Mouse (Mus musculus) embryonic facial prominence, embryonic 12.5 days (tissue): ENCODE measurements around the gene Crebbp. TPM values are rescaled to one million over a fixed set of nuclear protein-coding genes. Genes with fewer than 3 reads are reported as not detected.
A peak's percentile ranks its signal among the peaks of the same experiment; 100 is the strongest.
"Not testable (repeated sequence)": the region's sequence is repeated elsewhere in the genome, so short reads cannot be mapped to it uniquely, and the experiment has no call there.

Experiments
- ATAC-seq: fragments of 200-750 bp; cut with Nextera tagmentation; 2 replicates; pipeline ENCODE4 v1.8.0; 2017; ENCODE audit not compliant: insufficient number of reproducible peaks, insufficient read depth, low FRiP score, low TSS enrichment
- H3K27ac ChIP-seq: fragments of 300-500 bp; sonication (generic); 2 replicates; pipeline ENCODE4 v1.5.1; 2016; ENCODE audit warnings: mild to moderate bottlenecking
- H3K27me3 ChIP-seq: fragments of 300-500 bp; sonication (generic); 2 replicates; pipeline ENCODE4 v1.6.1; 2016; ENCODE audit warnings: mild to moderate bottlenecking, moderate library complexity
- H3K36me3 ChIP-seq: fragments of 300-500 bp; sonication (generic); 2 replicates; pipeline ENCODE4 v1.6.1; 2016; ENCODE audit warnings: mild to moderate bottlenecking
- H3K4me1 ChIP-seq: fragments of 300-500 bp; sonication (generic); 2 replicates; pipeline ENCODE4 v1.6.1; 2016
- H3K4me2 ChIP-seq: fragments of 300-500 bp; sonication (generic); replicated peaks from 2 replicates; pipeline ENCODE4 v1.6.1; 2016; ENCODE audit warnings: mild to moderate bottlenecking, moderate library complexity
- H3K4me3 ChIP-seq: fragments of 300-500 bp; sonication (generic); 2 replicates; pipeline ENCODE4 v1.5.1; 2016; ENCODE audit warnings: mild to moderate bottlenecking
- H3K9ac ChIP-seq: fragments of 300-500 bp; sonication (generic); 2 replicates; pipeline ENCODE4 v1.6.1; 2016; ENCODE audit warnings: mild to moderate bottlenecking, moderate library complexity
- H3K9me3 ChIP-seq: fragments of 300-500 bp; sonication (generic); 2 replicates; pipeline ENCODE4 v1.6.1; 2016; ENCODE audit warnings: mild to moderate bottlenecking, moderate library complexity
- WGBS: fragments of 180-500 bp; shearing (Covaris S2); methylation state at CpG from one replicate; pipeline ENCODE4 v1.1.7; 2016; 5-methylcytosine and 5-hydroxymethylcytosine counted together
- polyA plus RNA-seq: library from polyadenylated mRNA; unstranded; fragments of >200 nt; fragmentation: Nextera tagmentation; extraction: Ambion mirVana; gene quantifications from 2 replicates; pipeline ENCODE4 v1.2.1, GENCODE M21; 2016

The Crebbp gene
- 41.5 and 42.2 TPM in 2 replicates for polyA plus RNA-seq

DNA sequence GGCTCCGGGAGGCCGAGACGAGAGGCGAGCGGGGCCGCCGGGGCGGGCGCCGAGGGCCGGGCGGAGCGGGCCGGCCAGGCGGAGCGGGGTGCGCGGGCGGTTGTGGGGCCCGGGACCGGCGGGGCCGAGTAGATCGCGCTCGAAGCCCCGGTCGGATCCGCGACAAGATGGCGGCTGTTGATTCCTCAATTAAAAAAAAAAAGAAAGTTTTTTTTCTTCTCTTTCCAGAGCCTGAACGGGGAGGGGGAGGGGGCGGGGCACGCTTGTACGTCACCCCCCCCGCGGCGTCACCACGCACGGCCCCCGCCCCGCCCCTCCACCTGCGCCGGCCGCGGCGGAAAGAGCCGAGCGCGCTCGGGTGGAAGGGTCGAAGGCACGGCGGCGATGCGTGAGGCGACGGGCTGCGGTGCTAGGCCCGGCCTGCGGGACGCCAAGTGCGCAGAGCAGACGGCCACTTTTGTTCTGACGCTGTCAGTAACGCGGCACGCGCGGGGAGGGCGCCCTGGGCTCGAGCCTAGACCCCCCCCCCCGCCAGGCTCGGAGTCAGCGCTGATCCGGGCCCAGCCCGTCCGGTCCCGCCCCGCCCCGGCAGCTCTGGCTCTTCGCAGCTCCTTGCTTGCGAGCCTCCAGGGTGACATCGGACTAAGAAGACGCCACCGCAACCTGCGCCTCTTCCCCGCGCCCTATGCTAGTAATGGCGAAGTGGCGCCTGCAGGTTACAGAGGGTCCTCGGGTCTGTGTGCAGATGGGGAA is at the start of gene Crebbp:
Crebbp (minus strand) TSS at position 199 of the 753 bp plus-strand sequence.
- ATAC-seq: peak; percentile 80
- Histone ChIP-seq H3K36me3 (no peaks in the 10 kb centered on the region), H3K9ac (peak within 1 kb of the TSS; percentile 93), H3K4me1 (peaks cover 14% of the 10 kb centered on the region), H3K4me3 (peak within 1 kb of the TSS; percentile 98), H3K4me2 (peak within 1 kb of the TSS; percentile 88), H3K27ac (peak within 1 kb of the TSS; percentile 97), H3K27me3 (peaks cover 13% of the 10 kb centered on the region; the same call in 1 of the 2 replicates), H3K9me3 (no peaks in the 10 kb centered on the region)
- 1% methylated on average over 82 of the region's 92 CpGs for WGBS

DNA sequence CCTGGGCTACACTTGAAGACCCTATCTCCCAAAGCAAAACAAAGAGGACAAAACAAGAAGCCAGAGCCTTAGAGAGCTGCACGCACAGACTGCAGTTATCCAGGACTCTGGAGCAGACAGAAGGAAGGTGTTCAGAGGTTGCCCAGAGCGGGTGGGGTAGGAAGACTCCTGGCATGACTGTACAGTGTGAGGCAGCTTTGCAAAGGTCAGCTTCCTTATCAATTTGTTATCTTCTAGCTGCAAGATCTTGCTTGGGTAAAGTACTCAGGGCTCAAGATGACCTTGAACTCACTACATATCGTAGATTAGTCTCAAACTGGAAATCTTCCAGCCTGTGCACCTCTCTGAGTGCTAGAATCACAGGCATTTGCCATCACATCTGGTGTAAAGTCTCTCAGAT is 49.7 kb upstream of the Crebbp start:
- WGBS: 84% methylated on average over 3 of the region's 3 CpGs
- ATAC-seq: no peak
- Histone ChIP-seq H3K9ac (no peak overlapping the region), H3K4me3 (no peak overlapping the region), H3K4me2 (no peak overlapping the region), H3K27me3 (peaks cover 5% of the 10 kb centered on the region; the same call in 1 of the 2 replicates), H3K4me1 (0 out of 2 replicates have a peak, but pooled peaks cover 2% of the 10 kb centered on the region), H3K36me3 (no peaks in the 10 kb centered on the region), H3K27ac (no peak overlapping the region), H3K9me3 (no peaks in the 10 kb centered on the region)

DNA sequence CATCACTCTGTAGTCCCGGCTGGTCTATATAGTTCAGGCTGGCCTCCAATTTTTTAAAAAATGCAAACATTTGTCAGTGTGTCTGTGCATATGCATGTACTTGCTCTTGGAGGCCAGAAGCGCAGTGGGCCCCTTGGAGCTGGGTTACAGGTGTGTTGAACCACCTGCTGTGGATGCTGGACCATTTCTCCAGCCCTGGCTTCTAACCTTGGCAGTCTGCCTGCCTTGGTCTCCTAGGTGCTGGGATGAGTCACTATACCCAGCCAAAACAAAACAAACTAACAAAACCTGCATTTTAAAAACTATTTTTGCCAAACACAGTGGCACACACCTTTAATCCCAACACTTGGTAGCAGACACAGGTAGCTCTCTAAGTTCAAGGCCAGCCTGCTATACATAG is 43.7 kb upstream of the Crebbp start:
- no peak for ATAC-seq
- Histone ChIP-seq H3K4me1 (no peaks in the 10 kb centered on the region), H3K27ac (no peak overlapping the region), H3K4me3 (no peak overlapping the region), H3K9me3 (no peaks in the 10 kb centered on the region), H3K36me3 (no peaks in the 10 kb centered on the region), H3K27me3 (no peaks in the 10 kb centered on the region), H3K9ac (no peak overlapping the region), H3K4me2 (no peak overlapping the region)
- WGBS: 88% methylated on average over 2 of the region's 2 CpGs

DNA sequence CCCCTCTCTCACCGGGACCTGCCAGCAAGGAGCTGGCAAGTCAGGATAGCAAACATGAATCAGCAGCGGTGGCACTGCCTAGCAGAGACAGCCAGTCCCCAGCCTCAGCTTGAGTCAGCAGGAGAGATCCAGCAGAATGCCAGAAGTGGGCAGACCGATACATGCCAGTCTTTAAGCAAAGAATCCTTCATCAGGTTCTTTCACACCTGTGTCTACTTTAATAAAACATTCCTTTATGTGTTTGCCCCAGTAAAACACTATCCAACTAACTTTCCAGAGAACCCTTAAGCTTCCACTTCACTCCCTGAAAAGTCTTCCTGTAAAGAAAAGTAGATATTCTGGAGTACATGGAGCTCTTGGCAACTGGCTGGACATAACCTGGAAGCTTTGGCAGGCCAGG is 35.0 kb upstream of the Crebbp start:
- 84% methylated on average over 3 of the region's 3 CpGs for WGBS
- ATAC-seq: no peak
- H3K27ac ChIP-seq: no peak overlapping the region
- H3K4me1 ChIP-seq: no peaks in the 10 kb centered on the region
- no peaks in the 10 kb centered on the region for H3K36me3 ChIP-seq
- H3K27me3 ChIP-seq: no peaks in the 10 kb centered on the region
- no peak overlapping the region for H3K4me2 ChIP-seq
- H3K4me3 ChIP-seq: no peak overlapping the region
- H3K9ac ChIP-seq: no peak overlapping the region
- H3K9me3 ChIP-seq: 0 out of 2 replicates have a peak, but pooled peaks cover 6% of the 10 kb centered on the region

DNA sequence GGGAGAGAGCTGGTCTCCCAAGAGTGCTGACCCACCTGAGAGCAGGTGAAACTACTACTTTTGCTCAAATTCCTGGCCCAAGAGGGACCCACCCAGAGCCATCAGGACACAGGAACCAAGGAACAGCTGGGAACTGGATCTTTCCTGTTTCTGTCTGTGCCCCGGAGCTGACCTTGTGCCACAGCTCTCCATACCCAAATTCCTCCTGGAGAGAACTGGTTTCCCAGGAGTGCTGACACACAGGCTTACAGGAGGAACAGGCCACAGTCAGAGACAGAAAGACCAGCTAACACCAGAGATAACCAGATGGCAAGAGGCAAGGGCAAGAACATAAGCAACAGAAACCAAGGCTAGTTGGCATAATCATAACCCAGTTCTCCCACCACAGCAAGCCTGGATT is 31.4 kb upstream of the Crebbp start:
- not testable (repeated sequence) for H3K27ac ChIP-seq, H3K36me3 ChIP-seq, H3K27me3 ChIP-seq, H3K9ac ChIP-seq, H3K4me3 ChIP-seq, ATAC-seq, H3K9me3 ChIP-seq, H3K4me2 ChIP-seq, H3K4me1 ChIP-seq
- WGBS: 93% methylated on average over 1 of the region's 1 CpGs

DNA sequence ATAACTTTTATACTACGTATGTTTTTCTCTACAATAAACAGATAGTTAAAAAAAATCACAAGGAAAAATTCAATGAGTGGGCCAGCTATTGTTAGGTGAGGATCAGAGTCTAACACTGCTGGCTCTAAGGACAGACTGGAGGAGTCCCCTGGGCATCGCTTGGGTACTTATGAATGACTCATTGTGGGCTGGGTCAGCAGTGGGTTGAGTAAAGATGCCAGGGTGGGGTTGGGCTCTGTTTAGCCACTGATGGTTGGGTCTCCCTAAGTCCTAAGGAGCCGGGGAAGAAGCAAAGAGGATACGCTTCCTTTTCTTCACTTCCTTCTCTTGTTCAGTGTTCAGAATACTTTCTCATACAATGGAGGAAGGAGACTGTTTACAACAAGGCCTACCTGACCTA is 22.3 kb upstream of the Crebbp start:
- Histone ChIP-seq H3K4me3 (no peak overlapping the region), H3K27me3 (no peaks in the 10 kb centered on the region), H3K27ac (no peak overlapping the region), H3K4me2 (no peak overlapping the region), H3K9ac (no peak overlapping the region), H3K4me1 (no peaks in the 10 kb centered on the region), H3K9me3 (no peaks in the 10 kb centered on the region), H3K36me3 (no peaks in the 10 kb centered on the region)
- WGBS: 79% methylated on average over 4 of the region's 4 CpGs
- no peak for ATAC-seq

DNA sequence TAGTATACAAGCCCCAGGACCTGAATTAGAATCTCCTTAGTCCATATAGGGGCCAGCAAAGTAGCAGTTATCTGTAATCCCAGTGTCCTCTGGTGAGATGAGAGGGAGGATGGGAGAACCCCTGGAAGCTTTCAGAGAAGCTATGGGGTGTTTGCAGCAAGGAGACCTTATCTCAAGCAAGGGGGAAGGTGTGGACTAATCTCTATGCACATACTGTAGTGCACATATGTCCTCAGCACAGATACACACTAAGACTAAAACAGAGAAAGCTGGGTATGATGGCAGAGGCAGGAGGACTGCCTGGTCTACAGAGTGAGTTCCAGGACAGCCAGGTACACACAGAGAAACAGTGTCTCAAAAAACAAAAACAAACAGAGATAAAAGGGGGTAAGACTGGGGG is 21.8 kb upstream of the Crebbp start:
- Histone ChIP-seq H3K9ac (no peak overlapping the region), H3K4me2 (no peak overlapping the region), H3K9me3 (no peaks in the 10 kb centered on the region), H3K4me3 (no peak overlapping the region), H3K4me1 (no peaks in the 10 kb centered on the region), H3K36me3 (no peaks in the 10 kb centered on the region), H3K27me3 (no peaks in the 10 kb centered on the region), H3K27ac (no peak overlapping the region)
- no peak for ATAC-seq

DNA sequence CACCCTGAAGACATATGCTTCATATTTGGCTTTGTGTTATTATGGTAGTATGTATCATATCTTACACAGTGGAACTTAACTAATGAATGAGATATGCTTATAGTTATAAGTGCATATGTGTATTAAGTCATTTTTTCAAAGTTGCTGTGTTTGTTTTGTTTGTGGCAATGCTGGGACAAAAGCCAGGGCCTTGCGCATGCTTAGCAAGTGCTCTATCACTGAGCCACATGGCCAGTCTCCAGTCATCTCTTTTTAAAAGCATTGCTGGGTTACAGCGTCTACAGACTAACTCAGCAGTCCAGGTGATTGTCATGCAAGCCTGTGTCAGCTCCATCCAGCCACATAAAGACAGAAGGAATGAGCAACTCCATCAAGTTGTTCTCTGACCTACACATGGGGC is 12.0 kb upstream of the Crebbp start:
- Histone ChIP-seq H3K9ac (no peak overlapping the region), H3K36me3 (no peaks in the 10 kb centered on the region), H3K27me3 (no peaks in the 10 kb centered on the region), H3K4me1 (no peaks in the 10 kb centered on the region), H3K9me3 (no peaks in the 10 kb centered on the region), H3K4me3 (no peak overlapping the region), H3K27ac (no peak overlapping the region), H3K4me2 (no peak overlapping the region)
- ATAC-seq: no peak
- WGBS: 90% methylated on average over 2 of the region's 2 CpGs

DNA sequence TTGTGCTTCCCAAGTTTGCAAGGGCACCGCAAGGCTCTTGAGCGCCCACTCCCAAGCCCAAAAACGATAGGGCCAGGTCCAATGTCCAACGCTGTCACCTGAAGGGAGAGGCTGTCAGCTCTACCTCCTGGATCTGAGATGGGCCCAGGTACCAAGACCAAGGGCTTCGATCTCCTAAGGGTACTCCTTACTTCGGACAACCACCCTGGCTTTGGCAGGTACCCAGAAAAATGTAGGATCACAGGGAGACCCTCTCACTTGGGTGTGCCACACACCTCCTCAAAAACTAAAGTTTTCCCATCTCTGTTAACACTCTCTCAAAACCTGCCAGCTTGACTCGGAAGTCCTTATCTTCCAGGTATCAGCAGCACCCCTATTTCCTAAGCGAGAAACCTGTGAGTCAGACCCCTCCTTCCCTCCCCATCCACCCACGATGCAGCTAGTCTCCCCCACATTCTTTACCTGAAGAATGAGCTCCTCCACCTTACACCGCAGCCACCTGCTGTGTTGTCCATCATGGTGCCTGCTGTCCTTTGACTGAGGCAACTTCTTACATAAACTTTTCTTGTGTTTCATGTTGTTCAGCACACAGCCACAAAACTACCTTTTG is 939 bp upstream of the Crebbp start:
- ATAC-seq: peak; percentile 25
- Histone ChIP-seq H3K4me1 (peaks cover 14% of the 10 kb centered on the region), H3K9me3 (no peaks in the 10 kb centered on the region), H3K36me3 (no peaks in the 10 kb centered on the region), H3K27me3 (peaks cover 13% of the 10 kb centered on the region; the same call in 1 of the 2 replicates), H3K4me2 (peak overlapping the region; percentile 88), H3K27ac (no peak overlapping the region), H3K9ac (peak overlapping the region; percentile 85), H3K4me3 (peak overlapping the region; percentile 98)
- WGBS: 33% methylated on average over 10 of the region's 10 CpGs

DNA sequence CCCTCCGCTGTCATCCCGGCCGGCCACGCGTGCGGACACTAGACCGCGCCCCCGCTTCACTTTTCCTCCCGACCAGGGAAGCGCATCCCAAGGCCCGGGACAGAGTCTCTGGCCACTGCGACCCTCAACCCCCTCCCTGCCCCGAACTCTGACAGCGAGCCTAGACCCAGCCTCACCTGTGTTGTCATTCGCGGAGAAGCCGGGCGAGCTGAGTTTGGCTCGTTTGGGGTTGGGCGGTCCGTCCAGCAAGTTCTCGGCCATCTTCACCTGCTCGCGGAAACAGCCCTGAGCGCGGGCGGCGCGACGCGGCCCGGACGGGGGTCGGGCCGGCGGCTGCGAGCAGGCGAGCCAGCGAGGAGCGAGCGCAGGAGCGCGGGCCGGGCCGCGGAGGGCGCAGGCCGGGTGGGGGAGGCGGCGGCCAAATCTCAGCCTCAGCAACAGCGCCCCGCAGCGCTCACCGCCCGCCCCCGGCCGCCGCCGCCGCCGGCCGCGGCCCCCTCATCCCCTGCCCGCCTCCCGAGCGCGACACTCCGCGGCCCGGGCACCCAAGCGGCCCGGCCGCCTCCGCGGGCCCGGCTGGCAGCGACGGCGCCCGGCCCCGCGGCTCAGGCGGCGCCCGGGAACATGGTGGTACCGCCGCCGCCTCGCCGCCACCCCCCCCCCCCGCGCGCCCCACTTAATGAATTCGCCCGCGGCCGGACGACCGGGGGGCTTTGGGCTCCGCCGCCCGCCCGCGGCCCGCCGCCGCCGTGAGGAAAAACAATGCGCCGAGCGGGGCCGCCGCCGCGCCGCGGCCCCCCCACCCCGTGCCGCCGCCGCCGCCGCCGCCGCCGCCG is 616 bp downstream of the Crebbp start:
- Histone ChIP-seq H3K9me3 (no peaks in the 10 kb centered on the region), H3K27ac (peak overlapping the region; percentile 97), H3K4me3 (peak overlapping the region; percentile 98), H3K27me3 (peaks cover 13% of the 10 kb centered on the region; the same call in 1 of the 2 replicates), H3K4me2 (peak overlapping the region; percentile 57), H3K4me1 (peaks cover 14% of the 10 kb centered on the region), H3K36me3 (no peaks in the 10 kb centered on the region), H3K9ac (peak overlapping the region; percentile 93)
- peak; percentile 66 for ATAC-seq
- WGBS: under 1% methylated on average over 81 of the region's 128 CpGs

DNA sequence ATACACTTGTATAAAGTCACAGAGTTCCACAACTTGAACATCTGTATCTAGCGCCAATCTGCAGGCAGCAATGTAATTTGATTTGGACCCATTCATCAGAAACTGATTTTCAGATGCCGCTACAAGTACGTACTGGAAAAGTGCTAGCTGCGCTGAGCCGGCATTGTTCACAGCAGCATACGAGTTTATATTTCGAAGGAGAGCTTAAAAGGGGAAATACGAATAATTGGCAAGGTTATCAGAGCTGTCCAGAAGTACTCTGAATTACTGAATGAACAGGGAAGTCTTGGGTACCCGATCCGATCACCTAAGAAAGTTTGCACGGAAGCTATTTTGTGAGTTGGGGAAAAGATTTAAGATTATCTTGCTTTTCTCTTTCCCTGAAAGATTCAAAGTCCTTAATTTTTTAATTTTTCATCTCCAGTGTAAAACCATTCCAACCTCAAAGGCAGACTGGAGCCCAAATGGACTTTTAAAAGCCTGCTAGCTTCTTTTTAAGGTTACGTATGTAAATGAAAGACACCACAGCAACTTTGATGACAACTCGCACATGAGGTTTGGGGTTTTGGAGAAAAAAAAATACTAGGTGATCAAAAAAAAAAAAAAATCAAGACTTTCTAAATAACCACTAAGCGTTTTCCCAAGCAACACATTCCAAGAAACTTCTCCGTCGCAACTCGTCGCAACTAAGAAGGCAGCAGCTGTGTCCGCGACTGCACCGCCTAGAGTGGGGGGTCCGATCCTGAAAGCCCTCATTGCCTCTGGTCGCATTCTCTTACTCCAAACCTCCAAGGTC is 1.4 kb downstream of the Crebbp start:
- H3K4me3 ChIP-seq: peak overlapping the region; percentile 98
- 6% methylated on average over 23 of the region's 23 CpGs for WGBS
- peak overlapping the region; percentile 93 for H3K9ac ChIP-seq
- H3K4me1 ChIP-seq: peaks cover 14% of the 10 kb centered on the region
- H3K36me3 ChIP-seq: no peaks in the 10 kb centered on the region
- H3K9me3 ChIP-seq: no peaks in the 10 kb centered on the region
- peaks cover 13% of the 10 kb centered on the region; the same call in 1 of the 2 replicates for H3K27me3 ChIP-seq
- H3K4me2 ChIP-seq: peak overlapping the region; percentile 57
- ATAC-seq: no peak
- peak overlapping the region; percentile 97 for H3K27ac ChIP-seq
